Mouse (Mus musculus): Measurements from ENCODE around the gene Cbfa2t3.

The Cbfa2t3 gene

DNA sequence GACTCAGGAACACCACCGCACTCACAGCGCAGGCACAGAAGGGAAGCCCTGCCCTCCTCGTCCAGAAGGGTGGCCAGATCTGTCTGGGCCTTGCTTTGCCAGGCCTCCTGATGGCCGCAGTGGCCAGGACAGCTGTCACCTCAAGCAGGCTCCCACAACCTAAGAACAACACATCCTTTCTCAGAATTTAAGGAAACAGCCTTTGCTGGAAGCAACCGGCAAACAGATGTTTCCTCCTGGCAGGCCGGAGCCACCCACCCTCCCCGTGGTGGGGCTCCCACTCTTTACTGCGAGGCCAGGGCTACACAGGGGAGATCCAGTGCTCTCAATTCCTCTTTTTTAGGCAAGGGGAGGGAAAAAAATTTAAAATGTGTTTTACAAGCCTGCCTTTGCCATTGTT lies 33.7 kb downstream of the Cbfa2t3 start:
- DNase-seq (ENCODE audit: low spot score), result no peak

DNA sequence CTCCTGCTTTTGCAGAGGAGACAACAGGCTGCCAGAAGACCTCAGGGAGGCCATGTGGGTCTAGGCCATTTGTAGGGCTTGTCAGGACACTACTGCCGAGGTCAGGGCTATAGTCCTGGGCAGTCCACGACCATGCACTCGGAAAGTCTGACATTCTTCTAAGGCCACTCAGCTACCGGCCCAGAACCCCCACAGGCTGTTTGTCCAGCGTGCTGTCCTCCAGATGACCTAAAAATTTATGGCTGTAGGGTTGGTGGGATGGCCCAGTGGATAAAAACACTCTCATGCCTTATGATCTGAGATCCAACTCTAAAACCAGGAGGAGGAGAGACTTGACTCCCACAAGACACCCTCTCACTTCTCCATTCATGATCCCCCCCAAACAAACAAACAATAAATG lies 35.2 kb downstream of the Cbfa2t3 start:
- DNase-seq (ENCODE audit: low spot score), result no peak

DNA sequence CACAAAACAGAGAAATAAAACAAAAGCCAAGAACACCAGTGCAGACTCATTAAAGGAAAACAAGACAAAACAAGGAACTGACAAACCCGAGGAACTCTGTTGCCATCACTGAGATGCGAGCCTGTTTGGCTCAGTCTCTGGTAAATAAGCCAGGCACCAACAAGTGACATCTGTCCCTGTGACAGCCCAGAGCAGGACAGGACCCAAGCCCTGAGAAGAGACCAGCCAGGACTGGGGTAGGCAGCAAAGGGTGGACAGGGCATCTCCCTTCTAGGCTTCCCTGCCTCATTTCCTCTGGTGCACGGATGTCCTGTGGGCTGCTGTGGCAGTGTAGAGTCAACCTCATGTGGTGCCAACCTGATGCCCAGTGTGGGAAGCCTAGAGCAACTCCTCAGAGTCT lies 35.8 kb downstream of the Cbfa2t3 start:
- no peak for DNase-seq (ENCODE audit: low spot score)

DNA sequence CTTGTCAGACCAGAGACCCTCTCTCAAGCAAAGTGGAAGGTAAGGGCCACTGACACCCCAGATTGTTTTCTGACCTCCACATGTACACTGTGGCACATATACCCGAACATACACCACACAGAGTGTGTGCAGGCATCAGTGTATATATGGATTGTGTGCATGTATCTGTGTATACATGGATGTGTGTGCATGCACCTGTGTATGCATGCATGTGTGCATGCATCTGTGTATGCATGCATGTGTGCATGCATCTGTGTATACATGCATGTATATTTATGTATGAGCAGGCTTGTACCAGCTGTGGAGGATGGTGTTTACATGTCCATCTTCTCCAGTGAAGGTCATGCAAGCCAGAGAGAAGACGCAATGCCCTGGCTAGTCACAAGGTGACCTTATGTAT lies 37.0 kb downstream of the Cbfa2t3 start:
- DNase-seq (ENCODE audit: low spot score), result no peak

DNA sequence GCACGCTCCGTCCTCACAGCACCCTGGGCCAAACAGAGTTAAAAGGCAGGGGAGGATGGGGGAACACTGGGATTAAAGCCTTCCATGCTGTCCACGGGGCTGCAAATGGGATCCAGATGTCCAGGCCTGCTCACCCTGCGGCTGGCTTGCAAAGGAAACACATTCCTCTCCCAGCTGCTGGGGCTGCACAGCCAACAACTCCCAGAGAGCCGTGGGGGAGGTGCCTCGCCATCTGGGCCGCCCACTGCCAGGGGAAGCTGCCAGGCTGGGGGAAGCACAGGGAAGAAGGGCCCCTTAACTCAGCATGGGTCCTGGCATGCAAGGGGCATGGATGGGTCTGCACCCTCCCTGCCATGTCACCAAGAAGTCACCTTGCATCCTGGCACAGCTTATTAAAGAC lies 37.8 kb downstream of the Cbfa2t3 start:
- DNase-seq (ENCODE audit: low spot score), result no peak

DNA sequence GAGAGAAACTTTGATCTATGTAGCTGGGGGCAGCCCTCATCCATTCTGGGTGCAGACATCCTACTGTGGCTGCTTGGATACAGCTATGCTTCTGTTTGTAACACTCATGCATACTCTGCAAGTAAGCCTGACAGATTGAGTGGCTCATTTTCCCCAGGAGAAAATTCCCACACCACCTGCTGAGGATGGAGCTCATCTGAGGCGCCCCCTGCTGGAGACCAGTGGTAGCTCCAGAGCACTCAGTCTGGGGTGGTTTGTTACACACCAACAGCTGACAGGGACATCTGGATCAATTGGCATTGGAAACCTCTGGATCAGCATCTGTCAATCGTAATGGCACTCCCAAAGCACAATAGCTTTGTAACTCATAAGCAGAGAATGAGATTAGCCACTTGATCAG lies 38.9 kb downstream of the Cbfa2t3 start:
- no peak for DNase-seq (ENCODE audit: low spot score)

DNA sequence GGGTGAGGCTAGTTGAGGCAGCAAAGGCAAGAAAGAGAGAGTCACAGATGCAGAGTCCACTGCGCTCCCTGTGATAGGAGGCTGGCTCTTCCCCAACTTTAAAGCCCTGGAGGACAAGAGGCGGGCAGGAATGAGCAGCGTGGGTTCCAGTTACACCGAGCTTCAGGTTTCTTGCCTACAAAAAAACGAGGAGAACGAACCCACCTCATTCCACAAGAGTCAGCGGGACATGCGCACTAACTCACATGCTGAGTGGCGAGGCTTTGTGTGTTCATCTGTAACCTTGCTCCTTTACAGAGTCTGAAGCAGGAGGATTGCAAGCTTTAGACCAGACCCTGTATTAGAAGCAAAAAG lies 40.1 kb downstream of the Cbfa2t3 start:
- no peak for DNase-seq (ENCODE audit: low spot score)

DNA sequence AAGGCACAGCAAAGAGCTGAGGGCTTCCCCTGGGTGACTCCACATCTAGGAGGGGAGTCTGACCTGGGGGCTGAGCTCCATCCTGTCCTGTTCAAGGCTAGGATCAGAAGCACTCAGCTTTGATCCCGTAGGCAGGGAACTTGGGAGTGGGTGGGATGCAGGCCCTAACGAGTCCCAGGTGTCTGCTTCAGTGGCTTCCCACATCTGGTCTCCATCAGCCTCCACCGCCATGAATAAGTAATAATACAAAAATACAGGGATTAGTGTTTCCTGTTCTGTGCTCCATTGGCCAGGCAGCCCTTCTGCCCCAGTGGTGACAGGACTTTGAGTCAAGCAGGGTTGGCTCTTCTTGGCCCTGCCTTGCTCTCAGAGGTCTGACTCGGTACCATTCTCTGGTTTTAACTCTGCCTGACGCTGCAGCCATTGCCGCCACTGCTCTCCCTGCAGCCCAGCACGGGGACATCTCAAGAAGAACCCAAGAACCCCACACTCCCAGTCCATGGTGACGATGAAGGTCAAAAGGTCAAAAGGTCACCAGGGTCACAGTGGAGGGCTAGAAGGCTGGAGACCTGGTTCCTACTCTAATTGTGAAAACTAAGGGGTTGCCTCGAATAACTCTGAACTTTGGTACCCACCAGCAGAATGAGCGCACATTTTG lies 40.6 kb downstream of the Cbfa2t3 start:
- no peak for DNase-seq (ENCODE audit: low spot score)

DNA sequence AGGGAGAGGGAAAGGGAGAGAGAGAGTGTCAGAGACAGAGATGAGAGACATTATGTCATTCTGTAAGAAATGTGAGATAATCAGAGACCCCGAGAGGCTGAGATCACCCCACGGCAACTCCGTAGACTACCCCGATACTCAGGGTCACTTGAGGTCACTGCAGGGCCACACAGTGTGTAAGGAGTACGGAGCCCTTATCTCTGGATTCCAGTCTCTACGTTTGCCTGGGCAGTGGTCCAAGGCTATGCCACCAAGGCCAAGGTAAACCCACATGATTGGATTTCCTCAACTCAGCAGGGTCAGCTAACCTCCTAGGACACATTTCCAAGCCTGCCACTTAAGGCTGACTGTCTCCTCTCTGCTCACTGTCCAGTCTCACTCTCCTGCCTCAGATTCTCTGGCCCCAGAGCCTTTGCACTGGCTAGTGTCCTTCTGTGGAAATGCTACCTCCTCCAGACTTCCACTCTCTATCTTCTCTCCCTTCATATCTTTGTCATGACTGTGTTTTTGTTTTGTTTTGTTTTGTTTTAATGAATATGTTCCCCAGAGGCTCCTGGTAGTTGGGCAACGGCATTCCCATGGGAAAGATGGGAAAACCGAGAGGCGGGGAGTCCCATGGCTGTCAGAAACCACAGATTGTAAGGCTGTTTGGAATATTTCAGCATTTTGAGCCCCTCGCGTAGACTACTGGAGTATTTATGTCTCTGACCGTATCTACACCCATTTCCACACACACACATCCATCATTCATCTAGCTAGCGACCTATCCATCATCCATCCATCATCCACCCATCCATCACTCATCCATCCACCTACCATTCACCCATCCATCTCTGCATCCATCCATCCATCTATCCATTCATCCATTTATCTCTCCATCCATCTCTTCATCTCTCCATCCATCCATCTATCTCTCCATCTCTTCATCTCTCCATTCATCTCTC lies 42.6 kb downstream of the Cbfa2t3 start:
- no peak for DNase-seq (ENCODE audit: low spot score)

DNA sequence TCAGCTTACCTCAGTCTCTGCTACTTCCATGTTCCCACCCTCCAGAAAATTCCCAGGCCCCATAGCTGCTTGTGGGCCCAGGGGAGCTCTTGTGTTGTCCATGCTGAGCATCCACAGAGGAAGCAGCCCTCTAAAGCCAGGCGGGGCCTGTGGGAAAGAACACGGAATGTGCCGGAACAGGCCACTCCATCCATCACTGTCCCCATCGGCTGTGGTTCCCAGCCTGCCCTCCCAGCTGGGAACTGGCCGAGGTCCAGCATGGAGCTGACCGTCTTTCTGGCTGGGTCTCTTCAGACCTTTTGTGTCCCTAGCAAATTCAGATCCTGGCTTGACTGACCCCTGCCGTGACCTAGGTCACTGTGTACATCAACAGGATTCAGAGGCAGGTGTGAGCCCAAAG lies 44.1 kb downstream of the Cbfa2t3 start:
- DNase-seq (ENCODE audit: low spot score), result no peak

DNA sequence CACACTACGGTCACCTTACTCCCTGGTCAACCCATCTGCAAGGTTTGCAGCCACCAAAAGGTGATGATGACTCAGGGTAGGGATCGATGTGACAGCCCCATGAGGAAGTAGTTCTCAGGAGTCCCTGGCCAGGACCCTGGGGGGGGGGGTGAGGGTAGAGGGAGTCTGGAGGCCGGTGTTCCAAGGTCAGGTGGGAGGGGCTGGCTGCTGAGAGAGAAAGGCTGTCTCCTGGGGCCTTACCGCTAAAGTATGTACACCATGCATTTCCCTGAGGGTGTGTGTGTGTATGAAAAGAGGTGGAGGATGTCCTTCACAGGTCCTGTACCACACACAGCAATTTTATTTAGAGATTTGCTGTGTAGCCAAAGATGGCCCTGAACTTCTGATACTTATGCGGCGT lies 46.3 kb downstream of the Cbfa2t3 start:
- DNase-seq (ENCODE audit: low spot score), result no peak

DNA sequence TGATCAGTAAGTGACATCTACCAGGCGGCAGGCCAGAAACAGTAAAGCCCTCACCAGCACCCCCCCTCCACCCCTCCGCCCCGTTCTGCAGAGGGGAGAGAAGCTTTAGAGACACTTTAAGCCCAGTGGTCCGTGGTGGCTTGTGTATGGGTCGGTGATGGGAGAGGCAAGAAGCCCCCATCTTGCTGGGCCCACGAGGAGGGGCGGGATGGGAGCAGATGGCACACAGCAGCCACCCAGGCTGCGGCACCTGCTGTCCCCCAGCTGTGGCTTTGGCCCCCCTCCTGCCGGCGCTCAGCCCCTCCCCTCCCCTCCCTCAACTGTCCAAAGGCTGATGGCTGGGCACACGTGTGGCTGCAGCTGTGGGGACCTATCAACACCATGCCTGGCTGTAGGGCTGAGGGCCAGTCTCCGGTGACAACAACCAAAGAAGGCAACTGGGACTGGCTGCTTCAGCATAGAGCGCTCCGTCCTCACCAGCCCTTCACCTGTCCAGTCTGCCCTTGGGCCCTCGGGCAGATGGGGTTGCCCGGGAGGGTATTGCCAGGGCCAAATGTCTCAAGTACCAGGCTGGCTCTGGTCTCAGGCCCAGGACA lies 47.5 kb downstream of the Cbfa2t3 start:
- no peak for DNase-seq (ENCODE audit: low spot score)

DNA sequence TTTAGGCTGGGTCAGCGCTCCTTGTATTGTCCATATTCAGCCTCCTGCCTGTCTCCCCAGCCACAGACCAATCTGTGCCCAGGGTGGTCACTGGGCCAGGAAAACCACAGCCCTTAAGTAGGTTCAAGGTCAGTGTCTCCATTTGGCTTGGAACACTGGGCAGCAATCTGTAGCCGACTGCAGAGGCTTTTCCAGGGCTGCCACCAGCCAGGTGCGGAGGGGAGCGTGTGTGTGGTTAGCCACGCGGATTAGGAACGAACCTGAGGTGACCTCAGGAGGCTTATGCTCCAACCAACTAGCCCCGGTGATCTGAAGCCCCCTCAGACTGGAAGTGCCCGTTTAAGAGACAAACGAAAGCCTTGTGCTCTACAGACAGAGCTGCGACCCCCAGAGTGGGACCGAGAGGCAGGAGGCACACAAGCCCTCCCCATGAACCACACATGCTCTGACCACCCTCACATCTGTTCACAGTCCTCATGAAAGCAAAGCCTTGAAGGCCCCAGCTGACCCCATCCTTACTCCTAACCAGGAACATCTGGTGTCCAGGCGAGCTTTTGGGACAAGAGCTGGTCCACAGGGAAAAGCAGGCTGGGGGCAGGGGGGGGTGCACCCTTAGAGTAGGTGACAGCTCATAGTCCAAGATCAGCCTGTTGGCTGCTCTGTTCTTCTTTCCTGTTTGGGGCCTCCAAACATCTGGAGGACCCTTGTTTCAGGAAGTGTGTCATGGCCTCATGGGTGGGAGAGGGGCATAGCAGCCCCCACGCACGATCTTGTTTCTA lies 50.5 kb downstream of the Cbfa2t3 start:
- no peak for DNase-seq (ENCODE audit: low spot score)

DNA sequence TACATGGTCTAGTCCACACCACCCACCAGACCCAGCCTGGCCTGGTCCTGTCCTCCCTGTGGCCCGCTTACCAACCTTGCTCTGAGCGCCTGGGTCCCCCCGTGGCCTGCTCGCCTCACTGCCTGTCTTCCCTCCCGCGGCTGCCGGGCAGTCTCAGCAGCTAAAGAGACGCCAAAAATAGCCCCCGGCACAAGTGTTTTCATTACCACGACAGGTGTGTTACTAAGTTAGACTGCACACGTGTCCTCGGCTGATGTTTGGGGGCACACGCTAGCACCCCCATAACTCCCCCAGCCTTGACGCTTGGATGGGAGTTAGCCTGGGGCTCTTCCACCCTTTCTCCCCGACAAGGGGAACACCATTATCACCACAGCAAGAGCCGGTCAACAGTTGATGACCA lies 52.6 kb downstream of the Cbfa2t3 start:
- DNase-seq (ENCODE audit: low spot score), result no peak

DNA sequence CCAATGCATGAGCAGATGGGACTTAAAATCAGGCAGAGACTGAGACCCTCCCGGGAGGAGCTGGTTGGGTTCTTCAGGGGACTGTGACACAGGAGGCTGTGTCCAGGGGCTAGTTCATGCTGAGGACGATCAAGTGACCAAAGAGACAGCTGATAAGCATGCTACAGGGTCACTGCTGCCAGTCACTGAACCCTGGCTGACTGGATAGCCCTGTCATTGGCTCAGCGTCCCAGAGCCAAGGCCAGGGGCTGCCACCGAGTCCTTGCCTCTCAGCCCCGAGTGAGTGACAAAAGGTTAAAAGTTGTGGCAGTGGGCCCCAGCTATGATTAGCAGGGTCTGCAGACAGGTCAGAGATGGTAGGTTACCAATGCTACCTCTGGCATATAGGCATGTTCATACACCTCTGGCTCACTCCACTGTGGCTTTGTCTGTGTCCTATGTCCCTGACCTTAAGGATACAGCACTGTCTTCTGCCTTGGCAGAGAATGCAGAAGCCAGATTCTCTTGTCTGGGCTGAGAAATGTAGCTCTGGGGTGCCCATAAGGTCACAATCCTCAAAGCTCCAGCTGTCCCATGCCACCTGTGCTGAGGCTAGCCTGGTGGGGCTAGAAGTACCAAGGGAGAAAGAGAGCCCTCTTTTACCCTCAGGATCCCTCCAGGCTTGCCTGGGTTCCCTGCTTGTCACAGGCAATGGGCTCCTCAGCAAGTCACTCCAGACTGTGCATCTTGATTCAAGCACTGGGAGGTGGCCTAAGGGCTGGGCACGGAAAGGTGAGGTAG lies 54.5 kb downstream of the Cbfa2t3 start:
- DNase-seq (ENCODE audit: low spot score), result no peak

DNA sequence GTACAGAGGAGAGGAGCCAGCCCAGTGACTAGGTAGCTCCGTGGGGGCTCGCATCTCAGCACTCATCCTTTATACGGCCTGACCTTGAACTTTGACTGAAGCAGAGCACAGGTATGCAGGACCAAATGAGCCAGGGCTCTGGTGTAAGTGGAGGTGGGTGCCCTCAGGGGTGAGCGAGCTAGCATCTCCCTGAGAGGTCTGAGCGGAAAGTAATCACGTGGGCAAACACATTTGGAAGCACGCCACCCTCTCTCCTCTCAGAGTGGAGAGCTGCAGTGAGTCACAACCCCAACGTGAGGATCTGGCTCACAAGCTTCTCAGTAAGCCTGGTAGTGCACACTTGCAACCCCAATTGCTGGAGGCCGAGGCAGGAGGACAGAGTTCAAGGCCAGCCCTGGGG lies 56.8 kb downstream of the Cbfa2t3 start:
- no peak for DNase-seq (ENCODE audit: low spot score)

DNA sequence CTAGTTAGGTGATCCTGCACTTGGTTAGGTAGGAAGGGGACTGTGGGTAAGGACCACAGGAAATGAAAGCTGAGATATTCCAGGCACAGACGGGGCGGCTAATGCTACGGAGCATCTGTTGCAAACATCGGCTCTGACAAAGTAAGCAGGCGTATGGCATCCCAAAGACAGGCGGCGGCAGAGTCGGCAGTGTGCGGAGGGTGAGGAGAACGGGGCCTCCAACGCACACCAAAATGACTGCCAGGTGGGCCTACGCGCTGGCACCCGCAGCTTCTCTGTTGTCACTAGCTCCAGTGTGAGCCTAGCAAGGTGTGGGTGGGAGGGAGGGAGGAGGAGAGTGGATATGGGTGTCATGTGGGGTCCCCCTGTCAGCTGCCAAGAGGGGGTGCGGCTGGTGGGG lies 57.5 kb downstream of the Cbfa2t3 start:
- no peak for DNase-seq (ENCODE audit: low spot score)

DNA sequence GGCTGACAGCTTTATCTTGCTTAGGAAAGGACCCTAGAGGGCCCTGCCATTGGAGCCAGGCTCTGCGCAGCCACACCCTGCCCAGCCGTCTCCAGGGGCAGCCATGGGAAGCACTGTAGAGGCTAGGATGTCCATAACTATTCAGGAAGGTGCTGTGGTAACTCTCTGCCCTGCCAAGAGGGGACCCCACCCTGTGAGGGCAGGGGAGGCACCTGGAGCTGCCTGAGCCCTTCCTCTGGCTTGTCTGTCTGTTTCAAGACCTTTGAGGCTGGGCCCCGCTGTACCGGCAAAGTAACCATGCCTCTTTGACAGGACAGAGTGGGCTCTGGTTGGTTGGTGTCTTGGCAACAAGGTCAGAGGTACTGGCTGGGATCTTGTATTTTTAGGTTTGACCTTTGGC lies 58.1 kb downstream of the Cbfa2t3 start:
- DNase-seq (ENCODE audit: low spot score), result no peak

DNA sequence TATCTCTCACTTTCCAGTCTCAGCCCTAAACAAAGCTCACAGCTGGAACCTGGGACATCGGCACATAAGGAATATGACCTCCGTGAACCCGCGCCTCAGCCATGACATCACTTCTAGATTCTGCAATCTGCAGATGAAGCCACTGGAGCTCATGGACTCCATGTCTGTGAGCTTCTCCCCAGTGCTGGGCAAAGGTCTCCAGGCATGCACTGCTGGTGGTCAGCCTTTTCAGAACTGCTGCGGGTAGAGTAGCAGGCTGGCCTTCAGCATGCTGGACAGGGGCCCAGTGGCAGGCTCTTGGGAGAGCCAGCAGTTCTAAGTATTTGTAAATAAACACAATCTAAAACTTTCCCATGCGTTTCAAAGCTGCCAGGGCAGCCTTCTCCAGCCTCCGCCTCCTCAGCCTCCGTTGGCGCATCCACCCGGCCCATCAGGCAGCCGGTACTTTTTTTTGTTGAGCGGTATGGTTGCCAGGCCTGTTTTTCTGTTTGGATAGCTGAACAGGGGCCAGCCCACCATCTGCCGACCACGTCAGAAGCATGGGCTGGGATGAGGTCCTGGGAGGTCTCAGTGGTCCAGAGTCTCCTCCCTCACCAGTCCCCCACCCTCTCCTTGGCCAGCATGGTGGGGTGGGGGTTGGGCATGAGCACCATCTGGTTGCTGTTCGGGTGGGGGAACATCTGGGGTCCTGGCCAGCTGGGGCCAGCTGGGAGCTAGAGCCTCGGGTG lies 59.2 kb downstream of the Cbfa2t3 start:
- DNase-seq (ENCODE audit: low spot score), result no peak

DNA sequence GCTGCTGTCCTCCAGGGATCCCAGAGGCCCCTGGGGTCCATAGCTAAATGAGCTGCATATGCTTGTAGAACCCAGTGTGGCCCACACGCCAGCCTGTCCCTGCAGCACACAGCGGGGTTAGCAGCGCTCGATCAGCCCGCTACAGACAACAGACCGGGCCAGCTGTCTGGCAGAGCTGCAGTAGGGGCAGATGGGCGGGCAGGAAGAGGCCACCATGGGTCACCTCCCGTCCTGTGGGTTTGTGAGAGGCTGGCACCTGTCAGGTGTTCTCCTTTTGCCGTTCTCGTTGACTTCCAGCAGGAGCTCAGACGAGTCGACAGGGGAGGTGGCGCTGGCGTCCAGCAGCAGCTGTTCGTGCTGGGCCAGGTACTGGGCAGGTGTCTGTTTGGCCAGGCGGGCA lies 60.3 kb downstream of the Cbfa2t3 start:
- DNase-seq (ENCODE audit: low spot score), result no peak

DNA sequence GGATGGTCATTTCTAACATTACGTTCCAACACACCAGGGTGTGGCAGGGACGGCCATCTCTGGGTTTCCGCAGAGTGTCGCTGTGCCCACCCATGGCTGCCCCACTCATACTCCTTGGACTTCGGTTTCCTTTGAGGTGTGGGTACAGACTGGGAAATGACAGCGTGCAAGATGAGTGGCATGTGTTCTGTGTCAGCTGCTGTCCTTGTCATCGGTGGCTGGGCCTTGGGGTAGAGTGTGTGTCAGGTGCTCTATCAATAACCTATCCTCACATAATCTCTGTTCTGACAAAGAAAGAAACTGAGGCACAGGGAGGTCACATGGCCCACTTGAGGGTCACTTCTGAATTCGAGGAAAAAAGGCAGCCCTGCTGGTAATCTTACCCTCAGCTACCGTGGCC lies 61.7 kb downstream of the Cbfa2t3 start:
- no peak for DNase-seq (ENCODE audit: low spot score)
